Mouse (Mus musculus) lung, embryonic 14.5 days (tissue): Measurements from ENCODE around the gene 4930522L14Rik. TPM values are rescaled to one million over a fixed set of nuclear protein-coding genes. Genes with fewer than 3 reads are reported as not detected.
"Not testable (repeated sequence)": the region's sequence is repeated elsewhere in the genome, so short reads cannot be mapped to it uniquely, and the experiment has no call there.

ENCODE experiments used
- ATAC-seq: fragments of 200-750 bp; cut with Nextera tagmentation; 2 replicates; pipeline ENCODE4 v1.8.0; 2017; ENCODE audit warnings: mild to moderate bottlenecking, moderate TSS enrichment, moderate library complexity; ENCODE audit not compliant: insufficient read depth
- DNase-seq: peaks from one replicate; pipeline ENCODE4 v3.0.0-alpha.2; 2015
- H3K27ac ChIP-seq: fragments of 300-500 bp; sonication (generic); 2 replicates; pipeline ENCODE4 v1.5.1; 2014; ENCODE audit warnings: low read depth, mild to moderate bottlenecking, moderate library complexity
- H3K27me3 ChIP-seq: fragments of 300-500 bp; sonication (generic); 2 replicates; pipeline ENCODE4 v1.6.1; 2014; ENCODE audit warnings: low read length, control low read depth; ENCODE audit not compliant: insufficient read depth
- H3K36me3 ChIP-seq: fragments of 300-500 bp; sonication (generic); 2 replicates; pipeline ENCODE4 v1.6.1; 2014; ENCODE audit warnings: control low read depth; ENCODE audit not compliant: insufficient read depth
- H3K4me1 ChIP-seq: fragments of 300-500 bp; sonication (generic); 2 replicates; pipeline ENCODE4 v1.6.1; 2014; ENCODE audit warnings: antibody characterized with exemption, control low read depth; ENCODE audit not compliant: insufficient read depth
- H3K4me2 ChIP-seq: fragments of 300-500 bp; sonication (generic); 2 replicates; pipeline ENCODE4 v1.6.1; 2014; ENCODE audit warnings: mild to moderate bottlenecking
- H3K4me3 ChIP-seq: fragments of 300-500 bp; sonication (generic); 2 replicates; pipeline ENCODE4 v1.5.1; 2014; ENCODE audit warnings: low read depth, low read length
- H3K9ac ChIP-seq: fragments of 300-500 bp; sonication (generic); 2 replicates; pipeline ENCODE4 v1.6.1; 2014
- H3K9me3 ChIP-seq: fragments of 300-500 bp; sonication (generic); 2 replicates; pipeline ENCODE4 v1.6.1; 2016; ENCODE audit warnings: low read depth, low read length, control low read depth
- WGBS: fragments of 180-500 bp; shearing (Covaris S2); extraction: QIAGEN DNeasy Blood & Tissue Kit; methylation state at CpG from one replicate; pipeline ENCODE4 v1.1.7; 2014; 5-methylcytosine and 5-hydroxymethylcytosine counted together
- polyA plus RNA-seq: library from polyadenylated mRNA; unstranded; fragments of >200 nt; fragmentation: Nextera tagmentation; extraction: Ambion mirVana; gene quantifications from 2 replicates; pipeline ENCODE4 v1.2.1, GENCODE M21; 2014

4930522L14Rik gene
- polyA plus RNA-seq: 9.8 and 11.8 TPM in 2 replicates

- not testable (repeated sequence) for H3K27me3 ChIP-seq, H3K9me3 ChIP-seq, H3K36me3 ChIP-seq, H3K4me1 ChIP-seq, H3K27ac ChIP-seq
- H3K9ac ChIP-seq: peak within 1 kb of the TSS; percentile 68
- peak within 1 kb of the TSS; percentile 56 for H3K4me3 ChIP-seq
- peak; percentile 45 for DNase-seq
- ATAC-seq: peak; percentile 99
- under 1% methylated on average over 23 of the region's 25 CpGs for WGBS
- peak within 1 kb of the TSS; percentile 60 for H3K4me2 ChIP-seq
These were observed at the start of gene 4930522L14Rik for GRCm38 (mm10) chr5:109751391-109752071. Gene 4930522L14Rik (minus strand): TSS chr5:109751886.

- not testable (repeated sequence) for H3K9ac ChIP-seq, H3K4me3 ChIP-seq, H3K4me2 ChIP-seq, H3K9me3 ChIP-seq, H3K36me3 ChIP-seq, DNase-seq, H3K4me1 ChIP-seq, ATAC-seq, H3K27me3 ChIP-seq, H3K27ac ChIP-seq
These were observed 49.8 kb upstream of the 4930522L14Rik start for GRCm38 (mm10) chr5:109801466-109801865.

- not testable (repeated sequence) for H3K27me3 ChIP-seq, H3K4me2 ChIP-seq, ATAC-seq, H3K27ac ChIP-seq, H3K4me1 ChIP-seq, H3K36me3 ChIP-seq, H3K4me3 ChIP-seq, DNase-seq, H3K9ac ChIP-seq, H3K9me3 ChIP-seq
- WGBS: 61% methylated on average over 2 of the region's 2 CpGs
These were observed 48.3 kb upstream of the 4930522L14Rik start for GRCm38 (mm10) chr5:109799948-109800347.

DNA sequence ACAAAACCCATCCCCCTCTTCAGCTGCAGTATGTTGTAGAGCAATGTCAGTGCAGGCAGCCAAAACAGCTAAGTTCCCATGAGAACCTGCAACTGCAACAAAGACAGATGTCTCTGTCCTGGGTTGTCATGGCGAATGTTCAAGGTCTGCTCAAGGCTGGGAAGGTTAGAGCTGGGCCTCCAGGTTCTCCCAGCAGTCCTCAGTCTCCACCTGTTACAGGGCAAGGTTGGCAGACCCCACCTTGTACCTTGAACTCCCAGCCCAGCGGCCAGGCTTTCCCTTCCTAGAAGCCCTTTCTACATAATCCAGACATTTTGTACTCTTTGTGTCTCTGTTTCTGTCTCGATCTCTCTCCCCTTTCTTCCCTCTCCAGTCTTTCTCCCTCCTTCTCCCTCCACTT lies 45.3 kb upstream of the 4930522L14Rik start:
- not testable (repeated sequence) for DNase-seq, H3K4me1 ChIP-seq, H3K4me2 ChIP-seq, H3K27me3 ChIP-seq, H3K36me3 ChIP-seq, ATAC-seq, H3K9ac ChIP-seq, H3K4me3 ChIP-seq, H3K9me3 ChIP-seq, H3K27ac ChIP-seq
- 90% methylated on average over 3 of the region's 3 CpGs for WGBS

DNA sequence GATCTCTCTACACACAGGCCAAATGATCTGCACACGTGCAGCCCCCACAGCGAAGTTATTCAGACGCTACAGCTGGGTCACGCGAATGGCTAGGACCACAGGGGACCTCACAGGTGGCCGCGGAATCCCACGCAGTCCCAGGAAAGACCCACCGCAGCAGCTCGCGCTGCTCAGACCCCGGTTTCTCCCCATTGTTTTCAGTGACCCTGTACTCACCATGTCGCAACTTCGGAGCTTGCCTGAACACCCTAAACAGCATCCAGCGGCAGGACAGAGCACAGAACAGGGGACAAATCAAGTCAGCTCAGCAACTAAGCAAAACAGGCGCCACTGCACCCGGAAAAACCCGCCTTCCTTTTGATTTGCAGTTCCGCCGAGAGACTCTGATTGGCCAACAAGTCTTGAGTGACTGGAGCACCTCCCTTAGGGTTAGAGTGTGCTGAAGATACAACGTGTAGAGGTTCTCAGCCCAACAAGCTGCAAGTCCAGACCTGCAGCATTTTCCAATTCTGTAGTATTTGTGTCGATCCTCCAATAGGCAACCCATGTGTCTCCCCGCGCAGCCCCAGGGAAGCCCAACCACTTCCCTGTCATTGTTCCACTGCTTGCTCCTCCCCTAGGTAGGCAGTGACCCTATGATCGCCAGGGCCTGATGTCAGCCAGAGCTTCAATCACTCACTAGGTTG lies 44.4 kb upstream of the 4930522L14Rik start:
- peak overlapping the region; percentile 56 for H3K4me3 ChIP-seq
- 2% methylated on average over 25 of the region's 25 CpGs for WGBS
- H3K9ac ChIP-seq: peak overlapping the region; percentile 69
- peak overlapping the region; percentile 55; the same call in 1 of the 2 replicates for H3K27ac ChIP-seq
- DNase-seq (peak; percentile 67), ATAC-seq (peak; percentile 97)
- H3K4me1 ChIP-seq, H3K27me3 ChIP-seq, H3K36me3 ChIP-seq, H3K9me3 ChIP-seq: not testable (repeated sequence)
- H3K4me2 ChIP-seq: peak overlapping the region; percentile 61

GRCm38 (mm10) chr5:109752073-109752780 lies 541 bp upstream of the 4930522L14Rik start:
- not testable (repeated sequence) for H3K27me3 ChIP-seq, H3K9ac ChIP-seq, H3K4me1 ChIP-seq, H3K27ac ChIP-seq, H3K36me3 ChIP-seq, DNase-seq, H3K9me3 ChIP-seq
- Histone ChIP-seq H3K4me3 (peak overlapping the region; percentile 56; the same call in 1 of the 2 replicates), H3K4me2 (peak overlapping the region; percentile 60; the same call in 1 of the 2 replicates)
- WGBS: 50% methylated on average over 3 of the region's 4 CpGs
- peak; percentile 13; the same call in 1 of the 2 replicates for ATAC-seq

GRCm38 (mm10) chr5:109745081-109745480 lies 6.6 kb downstream of the 4930522L14Rik start:
- not testable (repeated sequence) for H3K4me3 ChIP-seq, ATAC-seq, H3K9ac ChIP-seq, H3K27ac ChIP-seq, DNase-seq, H3K4me2 ChIP-seq, H3K36me3 ChIP-seq, H3K4me1 ChIP-seq, H3K27me3 ChIP-seq
- 90% methylated on average over 1 of the region's 1 CpGs for WGBS
- peaks cover 13% of the 10 kb centered on the region; the same call in 1 of the 2 replicates for H3K9me3 ChIP-seq

DNA sequence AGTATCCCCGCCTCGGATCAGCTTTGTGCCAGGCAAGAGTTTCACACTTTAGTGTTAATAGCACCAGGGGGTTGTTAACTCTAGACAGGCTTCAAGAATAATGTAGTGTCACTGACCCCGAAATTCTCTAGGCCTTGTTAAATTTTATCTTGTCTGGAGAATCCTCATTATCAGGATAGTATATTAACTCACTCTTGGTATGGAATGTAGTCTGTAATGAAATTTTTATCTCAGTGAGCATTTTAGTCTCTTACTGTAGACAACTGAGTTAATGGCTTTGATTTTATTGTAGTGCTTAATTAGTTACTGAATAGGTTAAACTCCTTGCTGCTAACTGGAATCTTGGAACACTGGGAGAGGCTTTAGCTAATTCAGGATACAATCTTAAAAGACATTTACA lies 34.3 kb downstream of the 4930522L14Rik start:
- not testable (repeated sequence) for H3K27ac ChIP-seq, DNase-seq, H3K9ac ChIP-seq, H3K36me3 ChIP-seq, H3K4me3 ChIP-seq, H3K4me1 ChIP-seq, H3K9me3 ChIP-seq, H3K4me2 ChIP-seq, ATAC-seq, H3K27me3 ChIP-seq
- 58% methylated on average over 3 of the region's 3 CpGs for WGBS

DNA sequence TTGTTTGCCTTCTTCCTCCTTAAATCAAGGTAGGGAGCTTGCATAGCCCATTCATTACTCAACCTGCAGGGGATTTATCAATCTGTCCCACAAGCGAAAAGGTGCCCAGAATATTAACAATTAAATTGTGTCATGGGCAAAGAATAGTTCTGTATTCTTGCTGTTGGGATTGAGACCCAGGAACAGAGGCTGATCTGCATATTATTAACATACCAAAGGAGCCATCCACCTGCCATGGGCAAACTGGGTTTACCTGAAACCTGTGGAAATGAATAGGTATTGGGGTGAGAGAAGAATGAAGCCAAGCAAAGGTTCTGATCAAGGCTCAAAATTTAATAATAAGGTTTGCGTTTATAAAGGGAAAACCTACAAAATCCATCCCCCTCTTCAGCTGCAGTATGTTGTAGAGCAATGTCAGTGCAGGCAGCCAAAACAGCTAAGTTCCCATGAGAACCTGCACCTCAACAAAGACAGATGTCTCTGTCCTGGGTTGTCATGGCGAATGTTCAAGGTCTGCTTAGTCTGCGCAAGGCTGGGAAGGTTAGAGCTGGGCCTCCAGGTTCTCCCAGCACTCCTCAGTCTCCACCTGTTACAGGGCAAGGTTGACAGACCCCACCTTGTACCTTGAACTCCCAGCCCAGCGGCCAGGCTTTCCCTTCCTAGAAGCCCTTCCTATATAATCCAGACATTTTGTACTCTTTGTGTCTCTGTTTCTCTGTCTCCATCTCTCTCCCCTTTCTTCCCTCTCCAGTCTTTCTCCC lies 60.3 kb downstream of the 4930522L14Rik start:
- 55% methylated on average over 5 of the region's 5 CpGs for WGBS
- H3K36me3 ChIP-seq, H3K9ac ChIP-seq, ATAC-seq, H3K4me1 ChIP-seq, H3K27me3 ChIP-seq, H3K27ac ChIP-seq, H3K9me3 ChIP-seq, DNase-seq: not testable (repeated sequence)
- Histone ChIP-seq H3K4me2 (peak overlapping the region; percentile 53), H3K4me3 (peak overlapping the region; percentile 39)
